Mouse (Mus musculus) C2C12 (cell line): ENCODE measurements at regions not wholly inside any gene's neighbourhood (a gene's known extent, or its start where the extent isn't known, plus 50 kb on each side); places are given as distances from the start of the nearest gene placed in this dataset.

Experiments used
- H3K27me3 ChIP-seq: one replicate; pipeline ENCODE4 v1.6.1; 2011; ENCODE audit not compliant: control insufficient read depth, insufficient read depth, insufficient read length
- H3K36me3 ChIP-seq: one replicate; pipeline ENCODE4 v1.6.1; 2011; ENCODE audit not compliant: control insufficient read depth, insufficient read depth
- H3K4me3 ChIP-seq: one replicate; pipeline ENCODE4 v1.5.1; 2011; ENCODE audit warnings: mild to moderate bottlenecking, control low read depth; ENCODE audit not compliant: poor library complexity, insufficient read depth, severe bottlenecking
- H3K79me2 ChIP-seq: one replicate; pipeline ENCODE4 v1.6.1; 2011; ENCODE audit not compliant: control insufficient read depth, insufficient read depth
- H3K79me3 ChIP-seq: one replicate; pipeline ENCODE4 v1.6.1; 2011; ENCODE audit warnings: low read depth, control low read depth
- H3ac ChIP-seq: one replicate; pipeline ENCODE3; 2011; ENCODE audit warnings: low read depth; ENCODE audit not compliant: control insufficient read depth, insufficient read length
- CEBPB ChIP-seq: IDR thresholded peaks from one replicate; pipeline ENCODE4 v1.6.1; 2011; ENCODE audit warnings: low read depth, mild to moderate bottlenecking, control low read depth, moderate library complexity
- CTCF ChIP-seq: IDR thresholded peaks from one replicate; pipeline ENCODE4 v1.5.1; 2011; ENCODE audit not compliant: control insufficient read depth, insufficient read depth, insufficient read length
- FOSL1 ChIP-seq: IDR thresholded peaks from one replicate; pipeline ENCODE4 v1.8.0; 2011; ENCODE audit warnings: mild to moderate bottlenecking, low read length; ENCODE audit not compliant: poor library complexity, insufficient read depth, severe bottlenecking
- MAX ChIP-seq: IDR thresholded peaks from one replicate; pipeline ENCODE4 v1.6.1; 2011; ENCODE audit warnings: mild to moderate bottlenecking, control low read depth
- MYOD1 ChIP-seq: IDR thresholded peaks from one replicate; pipeline ENCODE4 v1.6.1; 2011; ENCODE audit warnings: low read depth; ENCODE audit not compliant: control insufficient read depth, insufficient read length
- MYOG ChIP-seq: IDR thresholded peaks from one replicate; pipeline ENCODE4 v1.6.1; 2011; ENCODE audit not compliant: control insufficient read depth, insufficient read length; ENCODE audit errors: extremely low read depth
- USF1 ChIP-seq: IDR thresholded peaks from one replicate; pipeline ENCODE4 v1.6.1; 2011; ENCODE audit warnings: low read depth, mild to moderate bottlenecking, control low read depth, moderate library complexity

DNA sequence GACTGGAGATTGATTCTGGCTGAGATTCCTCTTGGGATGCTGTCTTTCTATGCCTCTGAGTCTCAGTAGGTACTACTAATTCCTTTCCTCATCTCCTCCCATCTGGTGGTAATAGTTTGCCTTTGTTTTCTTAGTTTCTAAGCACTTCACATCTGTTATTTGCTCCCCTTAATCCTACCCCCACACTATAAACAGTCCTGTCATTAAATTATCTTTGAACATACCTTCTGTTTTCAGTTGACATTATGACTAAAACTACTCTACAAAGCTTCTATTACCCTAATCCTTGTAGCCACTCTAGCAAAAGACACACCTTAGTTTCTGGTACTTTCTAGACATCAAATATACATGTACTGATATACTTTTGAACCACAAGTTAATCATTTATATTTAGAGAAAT, 413.4 kb upstream of the Cblb start:
- Histone ChIP-seq H3K4me3 (no peak overlapping the region), H3K79me2 (no peaks in the 10 kb centered on the region), H3ac (no peak overlapping the region), H3K79me3 (no peaks in the 10 kb centered on the region), H3K27me3 (no peaks in the 10 kb centered on the region), H3K36me3 (no peaks in the 10 kb centered on the region)
- no peak for TF ChIP-seq USF1
- no peak for TF ChIP-seq CTCF

DNA sequence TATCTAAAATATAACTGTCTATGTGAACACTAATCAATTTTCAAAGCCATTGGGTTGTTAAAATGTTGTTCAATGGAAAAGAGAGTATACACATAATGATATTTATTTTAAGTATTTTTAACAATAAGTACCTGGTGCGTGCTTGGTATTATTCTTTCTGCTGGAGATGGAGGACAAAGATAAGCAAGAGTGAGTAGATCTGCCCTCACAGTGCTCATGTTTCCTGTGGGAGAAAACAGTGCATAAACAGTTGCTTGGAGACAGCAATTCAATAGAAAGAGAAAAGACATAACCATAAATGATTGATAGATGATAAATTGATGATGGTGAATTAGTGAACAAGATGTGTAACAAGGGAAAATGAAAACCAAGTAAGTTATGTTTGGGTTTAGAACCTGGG, 384.4 kb upstream of the Cblb start:
- Histone ChIP-seq H3K4me3 (no peak overlapping the region), H3K79me3 (no peaks in the 10 kb centered on the region), H3K79me2 (no peaks in the 10 kb centered on the region), H3ac (no peak overlapping the region), H3K36me3 (no peaks in the 10 kb centered on the region), H3K27me3 (no peaks in the 10 kb centered on the region)
- no peak for TF ChIP-seq MYOD1

DNA sequence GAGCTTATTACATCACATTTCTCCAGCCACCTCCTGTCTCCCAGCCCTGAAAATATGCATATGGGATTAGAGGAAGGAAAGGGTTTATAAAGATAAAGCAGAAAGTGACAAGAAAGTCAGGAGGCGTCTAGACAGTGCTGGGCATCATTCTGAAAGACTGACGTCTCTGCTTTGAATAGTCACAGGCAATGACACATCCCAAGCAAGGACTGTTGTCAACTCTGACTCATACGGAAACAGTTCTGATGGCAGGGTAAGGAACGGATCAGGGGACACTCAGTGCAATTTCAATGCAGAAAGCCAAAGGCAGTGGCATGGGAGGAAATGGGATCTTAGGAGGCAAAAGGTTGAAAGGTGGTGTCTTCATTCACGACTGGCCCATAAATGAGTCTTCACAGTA, 380.9 kb upstream of the Cblb start:
- H3K79me2 ChIP-seq, result no peaks in the 10 kb centered on the region
- no peak overlapping the region for H3K4me3 ChIP-seq
- H3K79me3 ChIP-seq, result no peaks in the 10 kb centered on the region
- H3ac ChIP-seq, result no peak overlapping the region
- no peak for TF ChIP-seq MYOD1
- no peak for TF ChIP-seq USF1
- TF ChIP-seq CEBPB, result no peak
- no peak for TF ChIP-seq MAX
- TF ChIP-seq FOSL1, result no peak
- TF ChIP-seq CTCF, result no peak
- no peak for TF ChIP-seq MYOG
- H3K36me3 ChIP-seq, result no peaks in the 10 kb centered on the region
- H3K27me3 ChIP-seq, result no peaks in the 10 kb centered on the region

DNA sequence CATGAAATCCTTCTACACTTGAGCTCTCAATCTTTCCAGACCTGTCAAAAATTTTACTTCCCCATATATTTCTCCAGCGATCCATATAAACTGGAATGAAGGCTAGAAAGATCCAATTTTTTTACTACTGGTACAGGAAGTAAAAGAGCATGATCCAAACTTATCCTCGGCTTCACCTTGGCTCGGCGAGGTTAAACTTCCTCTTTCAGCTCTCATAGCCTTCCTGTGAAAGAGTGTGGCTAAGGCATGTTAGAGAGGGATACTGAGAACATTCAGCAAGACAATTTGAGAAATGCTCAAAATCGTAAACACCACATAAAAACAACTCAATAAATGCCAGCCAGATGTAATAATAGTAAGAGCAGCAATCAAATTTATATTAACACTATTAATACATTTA, 380.3 kb upstream of the Cblb start:
- Histone ChIP-seq H3K79me2 (no peaks in the 10 kb centered on the region), H3K27me3 (no peaks in the 10 kb centered on the region)
- TF ChIP-seq CTCF (no peak), FOSL1 (no peak), USF1 (no peak), MAX (no peak)

DNA sequence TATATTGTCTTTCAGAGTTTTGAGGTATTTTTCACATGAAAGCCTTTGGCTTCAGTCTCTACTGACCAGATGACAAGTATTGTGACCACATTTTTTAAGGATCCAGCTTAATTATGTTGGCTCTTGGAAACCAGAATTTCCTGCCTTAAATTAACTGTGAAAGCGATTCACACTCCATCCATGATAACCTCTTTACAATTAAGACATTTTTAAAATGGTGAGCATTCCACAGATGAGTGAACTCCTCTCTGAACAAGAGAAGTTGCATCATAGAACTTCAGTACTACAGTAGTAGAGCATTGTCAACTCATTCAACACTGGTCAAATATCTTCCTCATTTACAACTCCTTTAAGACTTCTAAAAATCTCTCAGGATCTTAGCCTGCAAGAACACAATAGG, 369.3 kb upstream of the Cblb start:
- Histone ChIP-seq H3ac (no peak overlapping the region), H3K27me3 (no peaks in the 10 kb centered on the region), H3K36me3 (no peaks in the 10 kb centered on the region), H3K79me2 (no peaks in the 10 kb centered on the region), H3K4me3 (no peak overlapping the region), H3K79me3 (no peaks in the 10 kb centered on the region)
- TF ChIP-seq CTCF (no peak), FOSL1 (no peak), MYOD1 (no peak), CEBPB (no peak), MYOG (no peak), MAX (no peak), USF1 (no peak)

More for the DNA sequence above, 380.3 kb upstream of the Cblb start:
- Histone ChIP-seq H3ac (no peak overlapping the region), H3K79me3 (no peaks in the 10 kb centered on the region), H3K36me3 (no peaks in the 10 kb centered on the region), H3K4me3 (no peak overlapping the region)

DNA sequence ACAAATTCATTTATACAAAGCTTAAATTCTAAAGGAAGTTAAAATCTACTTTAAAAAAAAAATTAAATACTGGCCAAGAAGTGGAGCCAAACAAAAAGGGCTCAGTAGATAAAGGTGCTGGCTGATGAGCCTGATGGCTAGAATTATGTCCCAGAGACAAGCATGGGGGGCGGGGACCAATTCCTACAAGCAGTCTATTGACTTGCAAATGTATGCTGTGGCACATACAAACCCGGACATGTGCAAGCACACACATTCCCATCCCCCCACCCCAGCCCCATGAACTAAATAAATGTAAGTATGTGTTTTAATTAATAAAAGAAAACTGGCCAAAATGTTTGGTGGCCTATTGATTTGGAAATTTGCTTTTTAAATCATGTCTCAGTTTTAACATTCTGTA, 366.7 kb upstream of the Cblb start:
- no peaks in the 10 kb centered on the region for H3K79me2 ChIP-seq
- TF ChIP-seq FOSL1, result no peak
- TF ChIP-seq MYOD1, result no peak
- no peak for TF ChIP-seq MYOG
- TF ChIP-seq CEBPB, result no peak
- TF ChIP-seq MAX, result no peak
- no peak for TF ChIP-seq USF1
- no peak for TF ChIP-seq CTCF
- no peaks in the 10 kb centered on the region for H3K79me3 ChIP-seq
- no peak overlapping the region for H3K4me3 ChIP-seq
- H3ac ChIP-seq, result no peak overlapping the region
- no peaks in the 10 kb centered on the region for H3K27me3 ChIP-seq
- H3K36me3 ChIP-seq, result no peaks in the 10 kb centered on the region
